Mouse (Mus musculus) forebrain, postnatal 0 days (tissue): Measurements from ENCODE around the gene Nqo1. TPM values are rescaled to one million over a fixed set of nuclear protein-coding genes. Genes with fewer than 3 reads are reported as not detected.

Source experiments
- ATAC-seq: fragments of 200-750 bp; cut with Nextera tagmentation; 2 replicates; pipeline ENCODE4 v1.8.0; 2017; ENCODE audit warnings: mild to moderate bottlenecking, moderate library complexity
- DNase-seq: peaks from one replicate; pipeline ENCODE4 v3.0.0-alpha.2; 2015
- H3K27ac ChIP-seq: fragments of 300-500 bp; sonication (generic); 2 replicates; pipeline ENCODE4 v1.5.1; 2014; ENCODE audit warnings: low read depth, mild to moderate bottlenecking, antibody characterized with exemption, low read length, moderate library complexity, mixed read lengths
- H3K27me3 ChIP-seq: fragments of 300-500 bp; sonication (generic); 2 replicates; pipeline ENCODE4 v1.6.1; 2014; ENCODE audit warnings: mild to moderate bottlenecking, low read length, mixed read lengths; ENCODE audit not compliant: insufficient read depth
- H3K36me3 ChIP-seq: fragments of 300-500 bp; sonication (generic); 2 replicates; pipeline ENCODE4 v1.6.1; 2014; ENCODE audit warnings: mild to moderate bottlenecking, moderate library complexity; ENCODE audit not compliant: insufficient read depth
- H3K4me1 ChIP-seq: fragments of 300-500 bp; sonication (generic); 2 replicates; pipeline ENCODE4 v1.6.1; 2014; ENCODE audit warnings: antibody characterized with exemption; ENCODE audit not compliant: insufficient read depth
- H3K4me2 ChIP-seq: fragments of 300-500 bp; sonication (generic); 2 replicates; pipeline ENCODE4 v1.6.1; 2014; ENCODE audit warnings: low read depth, mild to moderate bottlenecking, moderate library complexity
- H3K4me3 ChIP-seq: fragments of 300-500 bp; sonication (generic); 2 replicates; pipeline ENCODE4 v1.5.1; 2014; ENCODE audit warnings: low read depth, low read length, mixed read lengths
- H3K9ac ChIP-seq: fragments of 300-500 bp; sonication (generic); 2 replicates; pipeline ENCODE4 v1.6.1; 2014; ENCODE audit warnings: mild to moderate bottlenecking
- H3K9me3 ChIP-seq: fragments of 300-500 bp; sonication (generic); 2 replicates; pipeline ENCODE4 v1.6.1; 2016; ENCODE audit warnings: low read length
- CTCF ChIP-seq: sonication (generic); IDR thresholded peaks from 2 replicates; pipeline ENCODE4 v1.5.1; 2016; ENCODE audit warnings: antibody characterized with exemption, control low read depth, low read depth
- WGBS: fragments of 180-500 bp; shearing (Covaris S2); extraction: QIAGEN DNeasy Blood & Tissue Kit; methylation state at CpG from one replicate; pipeline ENCODE4 v1.1.7; 2014; 5-methylcytosine and 5-hydroxymethylcytosine counted together
- polyA plus RNA-seq: library from polyadenylated mRNA; unstranded; fragments of >200 nt; fragmentation: Nextera tagmentation; extraction: Ambion mirVana; gene quantifications from 2 replicates; pipeline ENCODE4 v1.2.1, GENCODE M21; 2015
- total RNA-seq: library from RNA; depleted of rRNA; stranded (reverse); fragments of >200 nt; gene quantifications from 2 replicates; pipeline ENCODE4 v1.2.3, GENCODE M21; 2014

The Nqo1 gene
- total and polyA plus RNA-seq, 2 experiments from 2014 or later = 8.7 to 13.6 TPM

- Histone ChIP-seq H3K9ac (no peak overlapping the region), H3K9me3 (no peaks in the 10 kb centered on the region), H3K4me3 (no peak overlapping the region), H3K4me2 (no peak overlapping the region), H3K4me1 (0 out of 2 replicates have a peak, but pooled peaks cover 4% of the 10 kb centered on the region), H3K27ac (no peak overlapping the region), H3K27me3 (no peaks in the 10 kb centered on the region), H3K36me3 (peaks cover 22% of the 10 kb centered on the region)
- ATAC-seq = no peak; the same call in 1 of the 2 replicates
- DNase-seq = no peak
- WGBS = 47% methylated on average over 8 of the region's 8 CpGs
- TF ChIP-seq CTCF = no peak
Observed at GRCm38 (mm10) chr8:107425230-107425597, 22.2 kb upstream of the Nqo1 start.

- Histone ChIP-seq H3K27ac (peak within 1 kb of the TSS; percentile 77), H3K9ac (peak within 1 kb of the TSS; percentile 72), H3K4me1 (0 out of 2 replicates have a peak, but pooled peaks cover 4% of the 10 kb centered on the region), H3K9me3 (no peaks in the 10 kb centered on the region), H3K4me2 (peak within 1 kb of the TSS; percentile 67), H3K36me3 (peaks cover 27% of the 10 kb centered on the region), H3K27me3 (no peaks in the 10 kb centered on the region), H3K4me3 (peak within 1 kb of the TSS; percentile 69)
- DNase-seq (peak; percentile 98), ATAC-seq (peak; percentile 100)
- WGBS = under 1% methylated on average over 50 of the region's 50 CpGs
- peak; percentile 98 for TF ChIP-seq CTCF
Observed at GRCm38 (mm10) chr8:107424597-107425229, 21.7 kb upstream of the Nqo1 start, which contains the start of gene Nob1. Gene Nob1 (minus strand): TSS chr8:107425051.

GRCm38 (mm10) chr8:107424176-107424575, 21.2 kb upstream of the Nqo1 start:
- peaks cover 32% of the 10 kb centered on the region for H3K36me3 ChIP-seq
- peak overlapping the region; percentile 69 for H3K4me3 ChIP-seq
- 0 out of 2 replicates have a peak, but pooled peaks cover 4% of the 10 kb centered on the region for H3K4me1 ChIP-seq
- H3K9me3 ChIP-seq = no peaks in the 10 kb centered on the region
- WGBS = 36% methylated on average over 9 of the region's 9 CpGs
- no peaks in the 10 kb centered on the region for H3K27me3 ChIP-seq
- peak; percentile 2; the same call in 1 of the 2 replicates for ATAC-seq
- DNase-seq = no peak
- no peak for TF ChIP-seq CTCF
- H3K4me2 ChIP-seq = peak overlapping the region; percentile 67
- peak overlapping the region; percentile 72 for H3K9ac ChIP-seq
- peak overlapping the region; percentile 77; the same call in 1 of the 2 replicates for H3K27ac ChIP-seq

GRCm38 (mm10) chr8:107417001-107417400, 14.0 kb upstream of the Nqo1 start:
- no peak overlapping the region for H3K4me2 ChIP-seq
- TF ChIP-seq CTCF = no peak
- H3K36me3 ChIP-seq = peaks cover 96% of the 10 kb centered on the region
- 86% methylated on average over 12 of the region's 12 CpGs for WGBS
- H3K27ac ChIP-seq = no peak overlapping the region
- no peak overlapping the region for H3K9ac ChIP-seq
- ATAC-seq (no peak), DNase-seq (no peak)
- no peaks in the 10 kb centered on the region for H3K27me3 ChIP-seq
- H3K4me1 ChIP-seq = no peaks in the 10 kb centered on the region
- H3K4me3 ChIP-seq = no peak overlapping the region
- H3K9me3 ChIP-seq = no peaks in the 10 kb centered on the region

GRCm38 (mm10) chr8:107413881-107414280, 10.9 kb upstream of the Nqo1 start:
- Histone ChIP-seq H3K27me3 (no peaks in the 10 kb centered on the region), H3K9me3 (no peaks in the 10 kb centered on the region), H3K4me2 (no peak overlapping the region), H3K27ac (no peak overlapping the region), H3K36me3 (peaks cover 93% of the 10 kb centered on the region), H3K4me3 (no peak overlapping the region), H3K9ac (no peak overlapping the region), H3K4me1 (no peaks in the 10 kb centered on the region)
- ATAC-seq (no peak), DNase-seq (no peak)
- 91% methylated on average over 10 of the region's 10 CpGs for WGBS
- TF ChIP-seq CTCF = no peak

- H3K4me1 ChIP-seq = no peaks in the 10 kb centered on the region
- no peak overlapping the region for H3K4me2 ChIP-seq
- WGBS = 89% methylated on average over 8 of the region's 8 CpGs
- H3K27me3 ChIP-seq = no peaks in the 10 kb centered on the region
- H3K27ac ChIP-seq = no peak overlapping the region
- H3K9me3 ChIP-seq = no peaks in the 10 kb centered on the region
- no peak overlapping the region for H3K4me3 ChIP-seq
- DNase-seq (no peak), ATAC-seq (no peak)
- H3K36me3 ChIP-seq = peaks cover 89% of the 10 kb centered on the region
- no peak for TF ChIP-seq CTCF
- H3K9ac ChIP-seq = no peak overlapping the region
Observed at GRCm38 (mm10) chr8:107412552-107412951, 9.5 kb upstream of the Nqo1 start.

GRCm38 (mm10) chr8:107411391-107411790, 8.4 kb upstream of the Nqo1 start:
- no peak overlapping the region for H3K27ac ChIP-seq
- no peaks in the 10 kb centered on the region for H3K27me3 ChIP-seq
- WGBS = 73% methylated on average over 4 of the region's 4 CpGs
- no peak overlapping the region for H3K4me3 ChIP-seq
- peaks cover 79% of the 10 kb centered on the region for H3K36me3 ChIP-seq
- DNase-seq (peak; percentile 44), ATAC-seq (no peak)
- no peak overlapping the region for H3K4me2 ChIP-seq
- no peaks in the 10 kb centered on the region for H3K4me1 ChIP-seq
- TF ChIP-seq CTCF = peak; percentile 77
- H3K9me3 ChIP-seq = no peaks in the 10 kb centered on the region
- H3K9ac ChIP-seq = no peak overlapping the region
